Mouse (Mus musculus) large intestine, adult 2 months (tissue): ENCODE data around the gene Fuz. TPM values are rescaled to one million over a fixed set of nuclear protein-coding genes. Genes with fewer than 3 reads are reported as not detected.
A peak's percentile ranks its signal among the peaks of the same experiment; 100 is the strongest.
"Not testable (repeated sequence)": the region's sequence is repeated elsewhere in the genome, so short reads cannot be mapped to it uniquely, and the experiment has no call there.

ENCODE experiments used
- DNase-seq: peaks from one replicate; pipeline ENCODE4 v3.0.0-alpha.2; 2012; ENCODE audit warnings: low read depth, low spot score
- WGBS: fragments of 180-500 bp; shearing (Covaris S2); methylation state at CpG from one replicate; pipeline ENCODE4 v1.1.7; 2018; 5-methylcytosine and 5-hydroxymethylcytosine counted together
- polyA plus RNA-seq: library from polyadenylated mRNA; depleted of rRNA; stranded (reverse); fragments of >200 nt; gene quantifications from 2 replicates; pipeline ENCODE4 v1.2.3, GENCODE M21; 2012

The Fuz gene
- polyA plus RNA-seq, 1 experiment: 21.7 TPM

DNA sequence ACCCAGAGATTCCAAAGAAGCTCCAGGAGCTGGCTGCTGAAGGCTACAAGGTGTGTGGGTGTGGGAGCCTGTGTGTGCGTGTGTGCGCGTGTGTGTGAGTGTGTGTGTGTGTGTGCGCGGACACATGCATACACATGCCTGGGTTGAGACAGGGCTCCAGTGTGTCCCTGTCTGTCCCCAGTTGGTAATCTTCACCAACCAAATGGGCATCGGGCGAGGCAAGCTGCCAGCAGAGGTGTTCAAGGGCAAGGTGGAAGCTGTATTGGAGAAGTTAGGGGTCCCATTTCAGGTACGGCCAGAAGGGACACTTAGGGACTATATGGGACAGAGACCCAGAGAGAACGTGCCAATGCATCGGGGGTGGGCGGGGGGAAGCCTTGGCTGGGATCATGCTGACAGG, 36.0 kb upstream of the Fuz start:
- no peak for DNase-seq
- 88% methylated on average over 11 of the region's 11 CpGs for WGBS

DNA sequence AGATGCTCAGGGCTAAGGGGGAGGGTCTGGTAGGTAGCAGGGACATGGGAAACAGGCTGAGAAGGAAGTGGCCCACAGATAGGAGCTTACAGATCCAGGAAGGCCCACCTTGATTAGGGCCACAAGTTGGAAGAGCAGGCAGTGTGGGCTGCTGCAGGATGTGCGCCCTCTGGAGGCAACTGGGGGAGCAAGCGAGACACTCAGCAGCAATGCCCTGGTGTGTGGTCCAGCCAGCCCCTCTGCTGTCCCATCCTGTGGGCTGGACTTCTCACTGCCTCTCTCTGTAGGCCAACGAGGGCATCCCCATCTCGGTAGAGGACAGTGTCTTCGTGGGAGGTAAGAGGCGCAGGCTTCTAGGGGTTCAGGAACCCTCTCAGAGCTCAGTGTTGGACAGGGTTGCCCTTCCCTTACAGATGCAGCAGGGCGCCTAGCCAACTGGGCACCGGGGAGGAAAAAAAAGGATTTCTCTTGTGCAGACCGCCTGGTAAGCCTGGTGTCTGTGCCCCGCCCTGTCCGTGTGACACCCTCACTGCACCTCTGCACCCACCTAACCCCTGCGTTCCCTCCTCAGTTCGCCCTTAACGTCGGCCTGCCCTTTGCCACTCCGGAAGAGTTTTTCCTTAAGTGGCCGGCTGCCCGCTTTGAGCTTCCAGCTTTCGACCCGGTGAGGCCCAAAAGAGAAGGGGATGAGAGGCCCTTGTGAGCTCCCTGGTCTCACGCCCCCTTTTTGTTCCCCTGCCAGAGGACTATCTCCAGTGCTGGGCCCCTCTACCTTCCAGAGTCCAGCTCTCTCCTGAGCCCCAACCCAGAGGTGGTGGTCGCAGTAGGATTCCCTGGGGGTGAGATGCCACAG, 35.1 kb upstream of the Fuz start:
- no peak for DNase-seq
- 55% methylated on average over 22 of the region's 22 CpGs for WGBS

DNA sequence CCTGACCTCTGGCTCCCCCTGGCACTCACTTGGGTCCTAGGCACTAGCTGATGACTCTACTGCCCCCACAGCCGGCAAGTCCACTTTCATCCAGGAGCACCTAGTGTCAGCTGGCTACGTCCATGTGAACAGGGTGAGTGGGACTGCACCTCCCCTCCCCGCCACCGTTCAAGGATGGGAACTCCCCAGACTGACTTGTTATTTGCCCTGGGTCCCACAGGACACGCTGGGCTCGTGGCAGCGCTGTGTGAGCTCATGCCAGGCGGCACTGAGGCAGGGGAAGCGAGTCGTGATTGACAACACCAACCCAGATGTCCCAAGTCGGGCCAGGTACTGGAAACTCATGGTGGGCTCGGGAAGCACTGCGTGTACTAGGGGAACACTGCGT, 34.5 kb upstream of the Fuz start:
- DNase-seq: no peak
- 86% methylated on average over 14 of the region's 14 CpGs for WGBS

DNA sequence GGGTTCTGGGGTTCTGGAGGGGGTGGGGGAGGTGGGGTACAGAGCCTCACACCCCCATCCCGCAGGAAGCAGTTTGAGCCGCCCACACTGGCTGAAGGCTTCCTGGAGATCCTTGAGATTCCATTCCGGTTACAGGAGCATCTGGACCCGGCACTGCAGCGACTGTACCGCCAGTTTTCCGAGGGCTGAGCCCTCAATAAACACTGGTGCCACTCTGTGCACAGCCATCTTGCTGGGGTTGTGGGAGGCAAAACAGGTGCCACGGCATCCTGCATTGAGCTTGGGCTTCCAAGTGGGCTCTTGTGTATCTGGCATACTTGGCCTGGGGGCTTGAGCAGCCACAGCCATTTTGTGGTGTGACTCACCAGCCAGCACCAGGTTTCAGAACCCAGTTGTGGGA, 33.4 kb upstream of the Fuz start:
- no peak for DNase-seq
- WGBS: 78% methylated on average over 8 of the region's 8 CpGs

DNA sequence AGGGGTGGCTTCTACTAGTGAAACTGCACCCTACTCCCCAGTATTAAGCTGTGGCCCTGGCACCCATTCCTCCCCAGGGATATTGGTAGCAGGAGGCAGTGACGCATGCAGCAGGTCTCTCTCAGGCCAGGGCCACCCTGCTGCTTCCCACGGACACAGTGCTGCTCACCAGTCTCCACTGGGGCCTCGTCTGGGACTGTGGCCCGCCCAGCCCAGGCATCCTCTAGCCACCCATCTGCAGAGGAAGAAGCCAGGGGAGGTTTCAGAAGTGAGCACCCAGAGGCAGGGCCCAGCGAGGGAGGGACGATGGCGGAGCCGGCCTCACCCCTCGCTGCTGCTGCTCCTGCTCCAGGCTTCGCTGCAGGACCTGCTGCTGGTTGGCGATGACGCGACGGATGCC, 32.7 kb upstream of the Fuz start:
- 90% methylated on average over 14 of the region's 14 CpGs for WGBS
- DNase-seq: no peak

DNA sequence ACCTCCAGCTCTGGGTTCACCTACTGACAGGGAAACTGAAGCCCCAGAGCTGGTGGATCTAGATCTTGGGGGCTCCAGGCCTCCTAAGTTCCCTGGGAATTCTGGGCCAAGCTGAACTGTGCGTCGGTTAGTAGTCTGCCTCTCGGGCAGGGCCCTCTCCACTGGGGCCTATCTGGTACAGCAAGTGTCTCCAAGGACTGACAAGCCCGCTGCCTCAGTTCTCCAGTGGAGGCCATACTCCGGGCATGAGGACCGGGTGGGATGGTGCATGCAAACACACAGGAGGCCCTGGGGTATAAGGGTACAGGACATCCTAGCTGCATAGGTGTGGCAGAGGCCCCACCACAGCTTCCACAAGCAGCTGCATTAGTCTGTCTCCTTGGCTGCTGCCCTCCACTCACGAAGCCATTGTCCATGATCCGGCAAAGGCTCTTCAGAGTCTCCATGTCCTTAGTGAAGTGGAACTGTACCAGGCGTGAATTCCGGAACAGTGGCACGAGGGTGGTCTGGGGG, 31.8 kb upstream of the Fuz start:
- DNase-seq: no peak
- 87% methylated on average over 11 of the region's 11 CpGs for WGBS

DNA sequence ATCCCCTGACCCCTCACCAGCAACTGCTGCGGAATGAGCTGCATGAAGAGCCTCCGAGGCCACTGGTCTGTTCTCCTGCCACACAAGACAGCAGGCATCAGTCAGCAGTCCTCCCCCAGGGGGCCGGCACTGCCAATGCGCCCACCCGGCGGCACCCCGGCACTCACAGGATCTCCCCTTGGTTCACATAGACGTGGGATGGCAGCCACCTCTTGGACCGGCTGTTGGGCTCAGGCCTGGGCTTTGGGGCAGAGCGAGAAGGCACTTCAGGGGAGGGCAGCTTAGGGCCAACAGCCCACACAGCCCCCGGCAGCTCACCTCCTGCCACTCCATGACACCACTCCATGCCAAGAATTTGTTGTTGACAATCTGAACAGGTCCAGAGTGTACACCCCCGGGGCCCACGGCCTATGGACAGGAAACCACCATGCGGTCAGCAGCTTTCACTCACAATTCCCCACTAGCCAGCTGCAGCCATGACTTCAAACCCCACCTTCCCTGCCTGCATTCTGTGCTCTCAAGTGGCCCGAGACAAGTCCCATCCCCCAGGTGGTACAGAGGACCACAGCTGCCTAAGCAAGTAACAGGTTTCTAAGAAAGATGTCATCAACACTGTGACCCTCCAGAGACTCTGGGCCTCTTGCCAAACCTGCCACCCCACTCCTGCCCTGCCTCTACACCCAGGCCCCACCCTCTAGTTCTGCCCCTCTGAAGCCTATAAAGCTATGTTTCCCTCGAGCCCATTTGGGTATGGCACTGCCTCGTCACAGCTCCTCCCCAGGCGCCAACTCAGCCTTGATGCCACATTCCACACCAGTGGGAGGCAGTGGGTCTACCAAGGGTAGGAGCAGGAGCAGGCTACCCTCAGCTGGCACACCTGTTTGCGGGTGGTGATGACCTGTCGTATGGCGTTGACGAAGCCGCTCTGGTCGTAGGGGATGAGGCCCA, 31.0 kb upstream of the Fuz start:
- DNase-seq: no peak
- 75% methylated on average over 24 of the region's 24 CpGs for WGBS

DNA sequence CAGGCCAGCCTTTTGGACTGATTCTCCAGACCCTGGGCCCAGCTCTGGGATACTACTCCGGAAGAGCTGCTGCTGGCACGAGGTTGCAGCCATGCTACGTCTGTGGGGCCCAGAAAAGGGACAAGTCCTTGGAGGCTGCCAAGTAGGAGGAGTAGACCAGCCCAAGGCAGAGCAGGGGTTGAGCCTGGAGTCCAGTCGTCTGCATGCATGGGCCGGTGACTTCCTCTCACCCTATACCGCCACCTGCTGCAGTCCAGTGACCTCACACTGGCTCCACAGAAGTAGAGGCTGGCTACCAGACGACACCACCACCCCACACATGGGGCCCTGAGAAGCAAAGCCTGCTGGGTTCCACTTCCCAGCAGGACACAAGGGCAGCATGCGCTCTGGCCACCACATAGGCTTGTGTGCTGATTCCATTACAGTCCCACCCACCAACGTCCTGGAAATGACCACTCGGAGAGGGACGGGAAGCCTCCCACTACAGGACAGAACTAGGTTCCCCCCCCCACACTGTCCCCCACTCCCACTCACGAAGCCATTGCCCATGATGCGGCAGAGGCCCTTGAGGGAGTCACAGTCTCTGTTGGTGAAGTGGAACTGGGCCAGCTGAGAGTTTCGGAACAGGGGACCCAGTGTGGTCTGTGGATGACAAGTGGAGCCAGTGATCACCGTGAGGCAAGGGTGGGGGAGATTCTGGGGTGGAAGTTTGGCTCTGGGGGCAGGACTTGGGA, 29.4 kb upstream of the Fuz start:
- no peak for DNase-seq
- 20% methylated on average over 15 of the region's 15 CpGs for whole genome bisulfite sequencing

DNA sequence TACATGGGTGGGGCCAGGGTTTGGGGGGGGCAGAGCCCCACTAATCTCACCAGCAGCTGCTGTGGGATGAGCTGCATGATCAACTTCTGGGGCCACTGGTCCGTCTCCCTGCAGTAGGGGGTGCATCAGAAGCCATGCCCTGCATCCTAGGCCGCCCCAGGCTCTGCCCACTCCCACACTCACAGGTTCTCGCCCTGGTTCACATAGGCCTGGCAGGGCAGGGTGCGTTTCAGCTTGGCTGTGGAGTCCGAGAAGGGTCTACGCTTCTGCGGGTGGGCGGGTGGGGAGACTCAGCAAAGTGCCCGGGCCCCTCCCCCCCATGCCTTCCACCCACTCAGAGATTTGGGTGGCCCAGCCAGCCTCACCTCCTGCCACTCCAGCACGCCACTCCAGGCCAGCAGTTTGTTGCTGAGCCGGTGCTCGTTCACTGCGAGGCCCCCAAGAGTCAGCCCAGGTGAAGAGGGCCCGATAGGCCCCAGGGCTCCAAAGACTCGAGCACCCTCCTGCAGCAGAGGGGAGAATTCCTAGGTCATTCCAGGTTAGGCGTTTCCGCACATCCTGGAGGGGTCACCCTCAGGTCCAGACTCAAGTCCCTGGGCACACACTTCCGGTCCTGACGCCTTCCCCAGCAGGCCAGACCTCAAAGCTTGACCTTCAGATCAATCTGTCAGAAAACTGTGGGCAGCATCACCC, 28.7 kb upstream of the Fuz start:
- 65% methylated on average over 19 of the region's 19 CpGs for WGBS
- DNase-seq: no peak

DNA sequence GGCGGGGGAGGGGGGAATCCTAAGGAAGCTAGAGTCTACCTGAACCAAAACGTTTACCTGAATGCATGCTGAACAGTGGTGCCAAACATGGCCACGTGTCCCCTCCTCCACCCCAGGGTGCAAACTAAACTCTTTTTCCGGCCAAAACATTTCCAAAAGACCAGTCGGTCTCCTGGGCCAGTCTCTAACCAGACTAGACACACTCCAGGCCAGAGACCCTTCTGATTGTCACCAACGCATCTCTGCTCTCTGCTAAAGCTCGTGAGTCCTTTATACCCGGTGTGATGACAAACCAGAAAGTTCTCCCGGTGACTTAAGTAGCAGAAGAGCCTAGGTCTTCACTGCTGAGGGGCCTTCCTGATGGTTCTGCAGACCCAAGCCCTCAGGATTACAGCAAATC, 28.1 kb upstream of the Fuz start:
- DNase-seq: no peak
- WGBS: 42% methylated on average over 9 of the region's 9 CpGs

DNA sequence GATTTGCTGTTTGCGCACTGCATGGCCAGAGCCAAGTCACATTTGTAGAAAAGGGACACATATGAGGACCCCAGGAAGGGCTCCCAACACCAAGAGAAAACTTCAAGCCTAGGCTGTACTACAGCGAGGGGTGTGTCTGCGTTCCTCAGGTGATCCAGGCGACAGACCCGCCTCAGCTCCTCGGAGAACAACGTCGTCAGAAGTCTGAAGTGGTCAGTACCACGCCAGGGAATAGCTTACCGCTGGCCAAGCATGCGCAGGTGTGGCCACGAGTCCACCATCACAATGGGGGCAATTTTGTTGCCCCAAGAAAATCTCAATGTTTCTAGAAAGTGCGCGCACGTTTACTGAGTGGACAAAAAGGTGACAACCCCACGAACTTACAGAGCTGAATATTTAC, 27.4 kb upstream of the Fuz start:
- DNase-seq: no peak
- WGBS: 4% methylated on average over 16 of the region's 16 CpGs

DNA sequence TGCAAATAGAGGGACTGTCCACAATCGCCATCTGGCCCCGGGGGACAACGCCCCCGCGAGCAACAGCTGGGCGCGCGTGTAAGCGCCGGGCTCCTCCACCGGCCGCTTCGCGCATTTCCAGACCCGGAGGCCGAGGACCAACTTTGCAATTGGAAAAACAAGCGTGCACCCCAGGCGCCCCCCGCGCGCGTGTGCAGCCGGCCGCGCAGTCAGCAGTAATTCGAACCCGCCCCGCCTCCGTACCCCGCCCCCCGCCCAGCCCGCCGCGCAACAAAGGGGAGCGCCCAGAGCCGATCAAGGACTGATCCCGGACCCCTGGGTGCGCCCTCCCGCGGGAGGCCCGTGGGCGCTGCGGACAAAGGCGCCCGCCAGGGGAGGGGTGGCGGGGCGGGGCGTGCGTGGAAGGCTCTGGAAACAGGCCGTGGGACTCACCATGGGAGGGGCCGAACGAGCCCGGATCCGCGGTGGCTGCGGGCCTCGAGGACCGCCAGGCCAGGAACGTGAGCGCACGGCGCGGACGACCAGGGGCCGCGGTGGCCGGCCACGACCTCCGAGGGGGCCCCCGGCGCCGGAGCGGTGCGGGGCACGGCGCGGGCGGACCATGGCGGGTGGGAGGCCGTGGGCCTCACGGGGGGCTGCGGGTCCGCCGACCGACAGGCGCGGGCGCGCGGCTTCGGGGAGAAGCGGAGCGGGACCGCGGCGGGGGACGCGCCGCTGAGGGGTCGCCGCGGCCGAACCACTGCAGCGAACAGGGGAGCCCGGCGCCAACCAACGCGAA, 26.8 kb upstream of the Fuz start:
- no peak for DNase-seq
- WGBS: under 1% methylated on average over 107 of the region's 108 CpGs

DNA sequence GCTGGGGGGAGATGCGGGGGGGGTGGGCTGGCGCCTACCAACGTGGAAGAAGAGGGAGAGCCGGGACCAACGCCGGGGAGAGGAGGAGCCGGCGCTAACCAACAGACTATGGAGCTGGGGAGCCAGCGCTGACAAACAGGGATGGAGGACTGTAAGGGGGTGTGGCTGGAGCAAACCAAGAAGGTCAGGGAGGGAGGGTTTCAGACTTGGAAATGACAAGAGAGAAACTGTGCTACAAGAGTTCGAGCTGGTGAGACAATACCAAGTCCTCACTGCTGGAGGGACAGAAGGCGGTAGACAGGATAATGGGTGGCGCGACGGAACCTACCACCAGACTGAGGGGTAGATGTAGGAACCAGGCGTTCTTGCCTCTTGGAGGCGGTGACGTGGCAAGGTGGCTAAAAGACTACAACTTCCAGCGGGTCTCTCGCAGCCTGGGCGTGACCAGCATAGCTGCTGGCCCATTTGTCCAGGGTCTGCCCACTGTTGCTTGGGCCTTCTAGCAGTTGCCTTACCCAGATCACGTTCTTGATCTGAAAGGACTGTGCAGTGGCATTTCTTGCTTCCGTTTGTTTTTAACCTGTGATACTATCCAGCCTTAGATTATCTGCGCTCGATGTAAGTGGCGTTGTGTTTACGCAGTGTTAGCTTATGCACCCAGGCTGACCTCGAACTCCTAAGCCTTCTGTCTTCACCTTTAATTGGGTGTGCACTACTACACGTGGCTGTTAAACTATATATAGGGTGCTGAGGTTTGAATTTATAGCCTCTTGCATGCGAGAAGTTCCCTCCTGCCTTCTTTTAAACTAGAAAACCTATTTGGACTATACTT, 26.0 kb upstream of the Fuz start, which contains the start of gene Ptov1:
Ptov1 (minus strand) TSS at position 92 of the 832 bp plus-strand sequence.
- peak; percentile 83 for DNase-seq
- WGBS: 2% methylated on average over 29 of the region's 29 CpGs

DNA sequence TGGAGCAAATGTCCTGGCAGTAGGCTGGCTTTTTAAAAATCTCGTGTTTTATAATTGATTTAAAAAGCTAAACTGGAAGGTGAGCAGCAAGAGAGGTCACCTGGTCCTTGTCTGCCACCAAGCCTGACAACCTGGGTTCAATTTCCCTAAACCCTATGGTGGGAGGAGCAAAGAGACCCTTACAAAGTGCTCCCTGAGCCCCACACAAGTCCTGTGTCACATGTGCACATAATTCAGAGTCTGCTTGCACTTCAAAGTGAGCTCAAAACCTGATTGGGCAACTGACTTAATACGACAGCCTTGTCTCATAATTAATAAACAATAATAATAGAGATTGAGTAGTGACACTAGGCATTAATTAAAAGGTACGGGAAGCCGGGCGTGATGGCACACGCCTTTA, 25.3 kb upstream of the Fuz start:
- no peak for DNase-seq
- 82% methylated on average over 6 of the region's 6 CpGs for WGBS

DNA sequence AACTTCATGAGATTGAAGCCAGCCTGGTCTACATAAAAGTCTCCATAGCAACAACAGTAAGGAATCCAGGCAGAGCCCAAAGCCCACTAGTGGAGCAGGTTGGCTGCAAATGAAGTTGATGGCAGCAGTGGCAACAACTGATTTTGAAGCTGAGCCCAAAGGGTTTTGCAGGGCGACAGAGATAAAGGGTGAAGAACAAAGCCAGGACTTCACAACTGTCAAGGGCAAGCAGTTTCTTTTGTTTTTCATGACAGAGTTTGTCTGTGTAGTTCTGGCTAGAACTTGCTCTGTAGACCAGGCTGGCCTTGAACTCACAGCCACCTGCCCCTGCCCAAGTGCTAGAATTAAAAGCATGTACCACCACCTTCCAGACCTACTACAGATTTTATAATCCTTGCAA, 24.7 kb upstream of the Fuz start:
- no peak for DNase-seq
- 89% methylated on average over 1 of the region's 1 CpGs for WGBS

DNA sequence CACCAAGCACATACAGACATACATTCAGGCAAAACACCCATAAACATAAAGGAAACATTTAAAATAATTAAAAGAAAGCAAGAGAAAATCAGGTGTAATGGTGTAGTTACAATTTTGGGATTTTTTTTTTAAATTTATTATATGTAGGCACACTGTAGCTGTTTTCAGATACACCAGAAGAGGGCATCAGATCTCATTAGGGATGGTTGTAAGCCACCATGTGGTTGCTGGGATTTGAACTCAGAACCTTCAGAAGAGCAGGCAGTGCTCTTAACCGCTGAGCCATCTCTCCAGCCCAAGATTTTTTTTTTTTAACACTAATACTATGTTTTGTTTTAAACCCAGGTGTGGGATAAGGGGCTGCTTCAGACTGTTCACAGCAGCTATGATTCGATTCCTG, 24.1 kb upstream of the Fuz start:
- 91% methylated on average over 2 of the region's 2 CpGs for whole genome bisulfite sequencing
- DNase-seq: not testable (repeated sequence)

DNA sequence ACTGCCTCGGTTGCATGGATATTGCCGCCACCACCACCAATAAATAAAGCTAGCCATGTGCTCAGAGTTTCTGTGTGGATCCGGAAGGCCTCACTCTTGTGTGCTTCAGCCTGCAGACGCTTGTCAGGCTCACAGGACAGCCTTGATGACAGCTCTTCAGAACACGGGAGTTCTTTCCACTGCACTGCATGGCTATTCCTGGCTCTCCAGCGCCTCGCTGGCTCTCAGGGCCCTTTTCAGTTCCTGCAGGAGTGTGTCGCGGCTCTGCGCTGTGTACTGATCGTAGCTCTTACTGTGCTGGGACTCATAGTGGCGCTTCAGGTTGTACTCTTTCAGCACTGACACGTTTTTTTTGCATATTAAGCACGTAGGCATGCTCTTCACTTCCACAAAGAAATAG, 18.0 kb upstream of the Fuz start:
- WGBS: 86% methylated on average over 14 of the region's 14 CpGs
- DNase-seq: no peak

DNA sequence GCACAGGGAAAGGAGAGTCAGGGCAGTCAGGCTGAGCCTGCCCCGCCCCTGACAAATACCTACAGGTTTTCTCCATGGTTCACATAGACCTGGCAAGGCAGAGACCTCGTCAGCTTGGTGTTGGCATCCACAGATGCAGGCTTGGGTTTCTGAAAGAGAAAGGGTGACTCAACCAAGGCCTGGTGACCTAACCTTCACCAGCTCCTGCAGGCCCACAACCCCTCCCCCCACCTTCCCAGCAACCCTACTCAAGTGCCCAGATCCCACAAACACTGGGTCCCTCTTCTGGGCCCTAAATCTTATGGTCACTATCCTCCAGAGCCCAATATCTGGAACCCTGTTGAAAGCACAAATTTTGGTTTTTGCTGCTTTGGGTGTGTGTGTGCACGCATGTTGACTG, 12.8 kb upstream of the Fuz start:
- DNase-seq: no peak
- WGBS: 92% methylated on average over 3 of the region's 3 CpGs
